Mouse (Mus musculus) liver, postnatal 0 days (tissue): Measurements from ENCODE around the gene Hopx. TPM values are rescaled to one million over a fixed set of nuclear protein-coding genes. Genes with fewer than 3 reads are reported as not detected.

Experiments used
- ATAC-seq: fragments of 200-750 bp; cut with Nextera tagmentation; 2 replicates; pipeline ENCODE4 v1.8.0; 2017; ENCODE audit warnings: mild to moderate bottlenecking, moderate library complexity
- DNase-seq: peaks from one replicate; pipeline ENCODE4 v3.0.0-alpha.2; 2016
- H3K27ac ChIP-seq: fragments of 300-500 bp; sonication (generic); 2 replicates; pipeline ENCODE4 v1.5.1; 2014; ENCODE audit warnings: antibody characterized with exemption, moderate library complexity, mild to moderate bottlenecking, low read depth
- H3K27me3 ChIP-seq: fragments of 300-500 bp; sonication (generic); 2 replicates; pipeline ENCODE4 v1.6.1; 2014; ENCODE audit warnings: low read length, control low read depth, mixed read lengths; ENCODE audit not compliant: insufficient read depth
- H3K36me3 ChIP-seq: fragments of 300-500 bp; sonication (generic); replicated peaks from 2 replicates; pipeline ENCODE4 v1.6.1; 2014; ENCODE audit warnings: mild to moderate bottlenecking, control low read depth, low read length, moderate library complexity, mixed read lengths; ENCODE audit not compliant: insufficient read depth
- H3K4me1 ChIP-seq: fragments of 300-500 bp; sonication (generic); 2 replicates; pipeline ENCODE4 v1.6.1; 2014; ENCODE audit warnings: antibody characterized with exemption, mild to moderate bottlenecking, control low read depth; ENCODE audit not compliant: insufficient read depth
- H3K4me2 ChIP-seq: fragments of 300-500 bp; sonication (generic); 2 replicates; pipeline ENCODE4 v1.6.1; 2014; ENCODE audit warnings: low read depth, mild to moderate bottlenecking, low read length, moderate library complexity, mixed read lengths
- H3K4me3 ChIP-seq: fragments of 300-500 bp; sonication (generic); 2 replicates; pipeline ENCODE4 v1.5.1; 2014; ENCODE audit warnings: low read depth, low read length
- H3K9ac ChIP-seq: fragments of 300-500 bp; sonication (generic); replicated peaks from 2 replicates; pipeline ENCODE4 v1.6.1; 2014; ENCODE audit warnings: mild to moderate bottlenecking, moderate library complexity
- H3K9me3 ChIP-seq: fragments of 300-500 bp; sonication (generic); 2 replicates; pipeline ENCODE4 v1.6.1; 2016; ENCODE audit warnings: mild to moderate bottlenecking, control low read depth, low read length, mixed read lengths
- CTCF ChIP-seq: sonication (generic); IDR thresholded peaks from 2 replicates; pipeline ENCODE4 v1.5.1; 2016; ENCODE audit warnings: antibody characterized with exemption, low read depth
- EP300 ChIP-seq: IDR thresholded peaks from 2 replicates; pipeline ENCODE4 v1.6.1; 2016; ENCODE audit warnings: antibody characterized with exemption, low read depth, mild to moderate bottlenecking
- WGBS: fragments of 180-500 bp; shearing (Covaris S2); extraction: QIAGEN DNeasy Blood & Tissue Kit; methylation state at CpG from one replicate; pipeline ENCODE4 v1.1.7; 2014; ENCODE audit not compliant: insufficient replicate concordance; 5-methylcytosine and 5-hydroxymethylcytosine counted together
- polyA plus RNA-seq: library from polyadenylated mRNA; unstranded; fragments of >200 nt; fragmentation: Nextera tagmentation; extraction: Ambion mirVana; gene quantifications from 2 replicates; pipeline ENCODE4 v1.2.1, GENCODE M21; 2015

Gene Hopx
- polyA plus RNA-seq, 1 experiment from 2014 or later = 0.95 TPM

- H3K9me3 ChIP-seq = no peaks in the 10 kb centered on the region
- H3K36me3 ChIP-seq = no peaks in the 10 kb centered on the region
- H3K27me3 ChIP-seq = no peaks in the 10 kb centered on the region
- 87% methylated on average over 5 of the region's 5 CpGs for WGBS
- ATAC-seq = no peak
- no peak for TF ChIP-seq CTCF
- no peak for TF ChIP-seq EP300
- H3K4me1 ChIP-seq = no peaks in the 10 kb centered on the region
- no peak overlapping the region for H3K27ac ChIP-seq
- DNase-seq = no peak
- H3K9ac ChIP-seq = no peak overlapping the region
- no peak overlapping the region for H3K4me3 ChIP-seq
- no peak overlapping the region for H3K4me2 ChIP-seq
These were observed 62.3 kb downstream of the Hopx start for GRCm38 (mm10) chr5:77052616-77053015.

- no peak for DNase-seq
- 44% methylated on average over 5 of the region's 5 CpGs for WGBS
- Histone ChIP-seq H3K36me3 (no peaks in the 10 kb centered on the region), H3K4me1 (peaks cover 3% of the 10 kb centered on the region; the same call in 1 of the 2 replicates), H3K9me3 (no peaks in the 10 kb centered on the region), H3K4me2 (no peak overlapping the region), H3K4me3 (no peak overlapping the region), H3K9ac (no peak overlapping the region), H3K27me3 (no peaks in the 10 kb centered on the region), H3K27ac (no peak overlapping the region)
- no peak for ATAC-seq
- no peak for TF ChIP-seq EP300
- no peak for TF ChIP-seq CTCF
These were observed 70.6 kb downstream of the Hopx start for GRCm38 (mm10) chr5:77044362-77044761.

- Histone ChIP-seq H3K4me3 (no peak overlapping the region), H3K4me1 (peaks cover 3% of the 10 kb centered on the region; the same call in 1 of the 2 replicates), H3K27me3 (no peaks in the 10 kb centered on the region), H3K9ac (no peak overlapping the region), H3K4me2 (no peak overlapping the region), H3K36me3 (no peaks in the 10 kb centered on the region), H3K9me3 (no peaks in the 10 kb centered on the region), H3K27ac (no peak overlapping the region)
- DNase-seq = no peak
- ATAC-seq = no peak
- no peak for TF ChIP-seq CTCF
- peak; percentile 31; the same call in 1 of the 2 replicates for TF ChIP-seq EP300
These were observed 75.5 kb downstream of the Hopx start for GRCm38 (mm10) chr5:77039391-77039790.

- Histone ChIP-seq H3K36me3 (no peaks in the 10 kb centered on the region), H3K4me2 (no peak overlapping the region; the same call in 1 of the 2 replicates), H3K9ac (no peak overlapping the region), H3K9me3 (no peaks in the 10 kb centered on the region), H3K4me1 (peaks cover 3% of the 10 kb centered on the region; the same call in 1 of the 2 replicates), H3K27me3 (no peaks in the 10 kb centered on the region), H3K27ac (no peak overlapping the region), H3K4me3 (no peak overlapping the region)
- DNase-seq = no peak
- 73% methylated on average over 10 of the region's 10 CpGs for WGBS
- no peak for ATAC-seq
- peak; percentile 6; the same call in 1 of the 2 replicates for TF ChIP-seq CTCF
- no peak for TF ChIP-seq EP300
These were observed 76.5 kb downstream of the Hopx start for GRCm38 (mm10) chr5:77038451-77038850.

Other genes starting within 250 kb of the Hopx start
- 5.1 and 5.3 TPM in 2 replicates for gene Aasdh, start 209.6 kb downstream of the Hopx start, polyA plus RNA-seq
- 95.3 and 111 TPM in 2 replicates for gene Paics, start 163.8 kb downstream of the Hopx start, polyA plus RNA-seq
- gene Ppat, start 163.5 kb downstream of the Hopx start, polyA plus RNA-seq = 14.9 and 17.6 TPM in 2 replicates
- gene Srp72, start 140.4 kb downstream of the Hopx start, polyA plus RNA-seq = 34.4 TPM in 2 replicates
- 0.22 TPM in 2 replicates for gene Arl9, start 111.1 kb downstream of the Hopx start, polyA plus RNA-seq
- 0.19 and 0.20 TPM in 2 replicates for gene Thegl, start 99.1 kb downstream of the Hopx start, polyA plus RNA-seq
- gene Spink2, start 96.3 kb upstream of the Hopx start, polyA plus RNA-seq = not detected in 2 replicates
- 6.4 and 6.9 TPM in 2 replicates for gene Rest, start 150.4 kb upstream of the Hopx start, polyA plus RNA-seq
- 8.2 and 10.5 TPM in 2 replicates for gene Noa1, start 195.0 kb upstream of the Hopx start, polyA plus RNA-seq
- gene Polr2b, start 195.0 kb upstream of the Hopx start, polyA plus RNA-seq = 16.4 and 18.6 TPM in 2 replicates